ENCODE assay signal across 27 mouse cellular contexts in genomic region chr4:128067189-128067588, GRCm38 (mm10).
DNase-seq lines count a peak whose midpoint lies in the region; ATAC-seq lines count a peak whose summit lies in the region.
"Had no signal": no experiment of that assay in that cellular context is flagged by ENCODE, and none has a peak within 500 bp of the region (broad histone marks: within the 10 kb centered on the region; RNA-seq: fewer than 3 reads in every experiment).

No protein-coding gene starts in this region.

- no peak overlapping the region for H3K4me2 ChIP-seq in hindbrain, embryonic 14.5 days (replicated peaks)
- H3K4me2 ChIP-seq in hindbrain, embryonic 11.5 days (replicated peaks; ENCODE audit: low read depth, low read length), result no peak overlapping the region
- no peak overlapping the region for H3K4me2 ChIP-seq in neural tube, embryonic 13.5 days
- no peak overlapping the region for H3K4me2 ChIP-seq in kidney, embryonic 15.5 days
- H3K4me2 ChIP-seq: embryonic facial prominence, embryonic 12.5 days; heart, embryonic 12.5 days; intestine, embryonic 15.5 days; limb, embryonic 13.5 days; liver, embryonic 11.5 days; lung, embryonic 15.5 days; midbrain, embryonic 15.5 days had no signal

- ATAC-seq in hindbrain, embryonic 14.5 days (ENCODE audit: low FRiP score), result no peak
- ATAC-seq in hindbrain, embryonic 11.5 days (ENCODE audit: low FRiP score), result no peak
- no peak for ATAC-seq in neural tube, embryonic 13.5 days (ENCODE audit: low read depth)
- ATAC-seq in kidney, embryonic 15.5 days (replicated peaks; ENCODE audit: low FRiP score), result no peak
- ATAC-seq: forebrain, embryonic 14.5 days; intestine, embryonic 15.5 days; midbrain, embryonic 15.5 days; Patski had no signal

- 0 out of 2 replicates have a peak, but pooled peaks cover 4% of the 10 kb centered on the region for H3K4me1 ChIP-seq in hindbrain, embryonic 14.5 days (replicated peaks; ENCODE audit: control insufficient read depth, insufficient read depth, low read length)
- H3K4me1 ChIP-seq in hindbrain, embryonic 11.5 days (replicated peaks; ENCODE audit: control insufficient read depth, insufficient read depth, low read length), result no peaks in the 10 kb centered on the region
- peaks cover 14% of the 10 kb centered on the region for H3K4me1 ChIP-seq in neural tube, embryonic 13.5 days (replicated peaks)
- H3K4me1 ChIP-seq in kidney, embryonic 15.5 days, result no peaks in the 10 kb centered on the region
- H3K4me1 ChIP-seq: embryonic facial prominence, embryonic 12.5 days; heart, embryonic 12.5 days; intestine, embryonic 15.5 days; limb, embryonic 13.5 days; lung, embryonic 15.5 days; midbrain, embryonic 10.5 days had no signal

- H3K36me3 ChIP-seq in hindbrain, embryonic 14.5 days (replicated peaks; ENCODE audit: control insufficient read depth, insufficient read depth), result no peaks in the 10 kb centered on the region
- no peaks in the 10 kb centered on the region for H3K36me3 ChIP-seq in hindbrain, embryonic 11.5 days (ENCODE audit: control insufficient read depth, insufficient read depth, low read length)
- H3K36me3 ChIP-seq in neural tube, embryonic 13.5 days, result no peaks in the 10 kb centered on the region
- H3K36me3 ChIP-seq in kidney, embryonic 15.5 days, result no peaks in the 10 kb centered on the region
- H3K36me3 ChIP-seq: embryonic facial prominence, embryonic 12.5 days; heart, embryonic 12.5 days; intestine, embryonic 15.5 days; limb, embryonic 13.5 days; lung, embryonic 15.5 days; midbrain, embryonic 10.5 days; midbrain, embryonic 15.5 days had no signal

- no peak overlapping the region for H3K9ac ChIP-seq in hindbrain, embryonic 14.5 days
- H3K9ac ChIP-seq in hindbrain, embryonic 11.5 days (ENCODE audit: low read depth, low read length), result no peak overlapping the region
- no peak overlapping the region for H3K9ac ChIP-seq in neural tube, embryonic 13.5 days
- H3K9ac ChIP-seq in kidney, embryonic 15.5 days, result no peak overlapping the region
- H3K9ac ChIP-seq: embryonic facial prominence, embryonic 12.5 days; heart, embryonic 12.5 days; intestine, embryonic 15.5 days; limb, embryonic 13.5 days; lung, embryonic 15.5 days; midbrain, embryonic 15.5 days had no signal

- no peak overlapping the region for H3K4me3 ChIP-seq in hindbrain, embryonic 14.5 days (replicated peaks; ENCODE audit: low read length)
- no peak overlapping the region for H3K4me3 ChIP-seq in hindbrain, embryonic 11.5 days (ENCODE audit: low read depth, low read length)
- no peak overlapping the region for H3K4me3 ChIP-seq in neural tube, embryonic 13.5 days
- no peak overlapping the region for H3K4me3 ChIP-seq in kidney, embryonic 15.5 days (replicated peaks)
- H3K4me3 ChIP-seq: embryonic facial prominence, embryonic 12.5 days; heart, adult 2 months; heart, embryonic 12.5 days; intestine, embryonic 15.5 days; limb, embryonic 13.5 days; lung, embryonic 15.5 days; midbrain, embryonic 10.5 days; midbrain, embryonic 15.5 days had no signal

- H3K27me3 ChIP-seq in hindbrain, embryonic 14.5 days (ENCODE audit: control insufficient read depth, insufficient read depth, low read length), result no peaks in the 10 kb centered on the region
- no peaks in the 10 kb centered on the region for H3K27me3 ChIP-seq in hindbrain, embryonic 11.5 days (ENCODE audit: control insufficient read depth, insufficient read depth, low read length)
- no peaks in the 10 kb centered on the region for H3K27me3 ChIP-seq in neural tube, embryonic 13.5 days
- no peaks in the 10 kb centered on the region for H3K27me3 ChIP-seq in kidney, embryonic 15.5 days
- H3K27me3 ChIP-seq: embryonic facial prominence, embryonic 12.5 days; heart, embryonic 12.5 days; intestine, embryonic 15.5 days; limb, embryonic 13.5 days; lung, embryonic 15.5 days; midbrain, embryonic 15.5 days; Patski had no signal

- H3K9me3 ChIP-seq in hindbrain, embryonic 14.5 days (ENCODE audit: control insufficient read depth, low read length), result no peaks in the 10 kb centered on the region
- no peaks in the 10 kb centered on the region for H3K9me3 ChIP-seq in hindbrain, embryonic 11.5 days (ENCODE audit: control insufficient read depth, low read length)
- H3K9me3 ChIP-seq in neural tube, embryonic 13.5 days, result no peaks in the 10 kb centered on the region
- H3K9me3 ChIP-seq in kidney, embryonic 15.5 days (replicated peaks), result no peaks in the 10 kb centered on the region
- H3K9me3 ChIP-seq: embryonic facial prominence, embryonic 12.5 days; intestine, embryonic 15.5 days; limb, embryonic 13.5 days; lung, embryonic 15.5 days; midbrain, embryonic 10.5 days; midbrain, embryonic 15.5 days had no signal

- no peak for DNase-seq in hindbrain, embryonic 14.5 days (ENCODE audit: low spot score)
- no peak for DNase-seq in hindbrain, embryonic 11.5 days (ENCODE audit: low spot score)
- no peak for DNase-seq in neural tube, embryonic 10.5 days (ENCODE audit: extremely low spot score, low spot score)
- DNase-seq in layer of hippocampus, adult 9-11 months, result peak; percentile 65
- DNase-seq in urinary bladder, adult 2 months (ENCODE audit: low spot score), result no peak
- DNase-seq: adrenal gland, postnatal 10 days; cerebellum, adult 11-12 months; cerebellum, adult 9-11 months; embryo, embryonic 11 days; heart, adult 2 months; kidney, adult 2 months; kidney, postnatal 10 days; retina, postnatal 1 day; spleen, adult 18-20 months; thymus, postnatal 25 days had no signal

- 66% methylated on average over 9 of the region's 9 CpGs for WGBS in hindbrain, embryonic 14.5 days
- 75% methylated on average over 9 of the region's 9 CpGs for WGBS in hindbrain, embryonic 11.5 days
- 76% methylated on average over 9 of the region's 9 CpGs for WGBS in neural tube, embryonic 13.5 days
- WGBS in kidney, embryonic 15.5 days, result 85% methylated on average over 9 of the region's 9 CpGs

- H3K27ac ChIP-seq in hindbrain, embryonic 14.5 days, result 0 out of 2 replicates have a peak overlapping the region, but pooled peaks have one; percentile 16
- H3K27ac ChIP-seq in hindbrain, embryonic 11.5 days (ENCODE audit: low read depth, low read length), result no peak overlapping the region
- 0 out of 2 replicates have a peak overlapping the region, but pooled peaks have one; percentile 15 for H3K27ac ChIP-seq in neural tube, embryonic 13.5 days (replicated peaks)
- H3K27ac ChIP-seq in kidney, embryonic 15.5 days, result no peak overlapping the region
- H3K27ac ChIP-seq: embryonic facial prominence, embryonic 12.5 days; heart, adult 2 months; intestine, embryonic 15.5 days; limb, embryonic 13.5 days; lung, embryonic 15.5 days; midbrain, embryonic 10.5 days; midbrain, embryonic 15.5 days had no signal

Comparison
In these comparisons a context has a peak if more than half of its experiments do, and no peak if none do; other contexts are left out.
1. H3K27ac ChIP-seq: peak in hindbrain, embryonic 14.5 days (single experiment) and neural tube, embryonic 13.5 days (single experiment); none in hindbrain, embryonic 11.5 days (single experiment) and kidney, embryonic 15.5 days (single experiment).